Mouse (Mus musculus): ENCODE measurements around the gene Wwox.
A peak's percentile ranks its signal among the peaks of the same experiment; 100 is the strongest.

Wwox gene

GRCm38 (mm10) chr8:115058193-115058835 is 618.9 kb downstream of the Wwox start:
- no peak for DNase-seq

- no peak for DNase-seq
Measured at GRCm38 (mm10) chr8:115063623-115064022, 624.2 kb downstream of the Wwox start.

GRCm38 (mm10) chr8:115064691-115065090 is 625.2 kb downstream of the Wwox start:
- DNase-seq = no peak

GRCm38 (mm10) chr8:115065386-115065785 is 625.9 kb downstream of the Wwox start:
- no peak for DNase-seq

- DNase-seq = no peak
Measured at GRCm38 (mm10) chr8:115066550-115067058, 627.1 kb downstream of the Wwox start.

- no peak for DNase-seq
Measured at GRCm38 (mm10) chr8:115068723-115069122, 629.3 kb downstream of the Wwox start.

DNA sequence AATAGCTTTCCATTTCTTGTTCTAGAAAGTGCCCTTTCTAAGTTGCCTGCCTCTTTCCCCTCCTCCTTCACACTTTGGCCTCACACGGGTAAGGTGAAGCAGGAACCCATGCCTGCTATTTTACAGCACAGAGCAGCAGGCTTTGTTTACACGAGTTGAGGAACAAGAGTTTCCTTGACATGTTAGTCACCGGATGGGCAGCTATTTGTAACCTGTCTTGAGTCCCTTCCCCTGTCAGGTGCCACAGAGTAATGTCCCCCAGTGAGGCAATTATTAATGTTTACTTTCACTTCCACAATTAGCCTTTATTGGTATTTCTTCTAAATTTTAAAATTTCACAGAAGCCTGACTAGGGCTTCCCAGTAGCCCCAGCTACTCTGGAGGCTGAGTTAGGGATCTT is 630.8 kb downstream of the Wwox start:
- DNase-seq = no peak

- no peak for DNase-seq
Measured at GRCm38 (mm10) chr8:115071231-115071630, 631.8 kb downstream of the Wwox start.

DNA sequence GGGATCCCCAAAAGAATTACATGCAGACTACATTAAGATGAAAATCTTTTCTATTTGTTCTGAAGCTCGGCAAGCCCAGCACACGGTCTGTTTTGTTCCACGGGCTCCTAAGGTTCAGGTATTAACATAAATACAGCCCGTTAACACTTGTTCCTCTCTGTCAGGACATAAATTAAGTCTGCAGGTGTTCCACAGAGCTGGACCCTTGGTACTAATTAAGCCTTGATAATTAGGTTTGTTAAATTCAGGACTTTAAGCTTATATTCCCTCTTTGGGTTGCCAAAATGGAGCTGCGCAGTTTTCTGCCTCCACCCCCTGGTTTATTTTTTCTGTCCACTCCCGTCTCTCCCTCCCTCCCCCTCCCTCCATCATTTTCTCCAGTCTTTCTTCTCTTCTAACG is 638.8 kb downstream of the Wwox start:
- DNase-seq = no peak

DNA sequence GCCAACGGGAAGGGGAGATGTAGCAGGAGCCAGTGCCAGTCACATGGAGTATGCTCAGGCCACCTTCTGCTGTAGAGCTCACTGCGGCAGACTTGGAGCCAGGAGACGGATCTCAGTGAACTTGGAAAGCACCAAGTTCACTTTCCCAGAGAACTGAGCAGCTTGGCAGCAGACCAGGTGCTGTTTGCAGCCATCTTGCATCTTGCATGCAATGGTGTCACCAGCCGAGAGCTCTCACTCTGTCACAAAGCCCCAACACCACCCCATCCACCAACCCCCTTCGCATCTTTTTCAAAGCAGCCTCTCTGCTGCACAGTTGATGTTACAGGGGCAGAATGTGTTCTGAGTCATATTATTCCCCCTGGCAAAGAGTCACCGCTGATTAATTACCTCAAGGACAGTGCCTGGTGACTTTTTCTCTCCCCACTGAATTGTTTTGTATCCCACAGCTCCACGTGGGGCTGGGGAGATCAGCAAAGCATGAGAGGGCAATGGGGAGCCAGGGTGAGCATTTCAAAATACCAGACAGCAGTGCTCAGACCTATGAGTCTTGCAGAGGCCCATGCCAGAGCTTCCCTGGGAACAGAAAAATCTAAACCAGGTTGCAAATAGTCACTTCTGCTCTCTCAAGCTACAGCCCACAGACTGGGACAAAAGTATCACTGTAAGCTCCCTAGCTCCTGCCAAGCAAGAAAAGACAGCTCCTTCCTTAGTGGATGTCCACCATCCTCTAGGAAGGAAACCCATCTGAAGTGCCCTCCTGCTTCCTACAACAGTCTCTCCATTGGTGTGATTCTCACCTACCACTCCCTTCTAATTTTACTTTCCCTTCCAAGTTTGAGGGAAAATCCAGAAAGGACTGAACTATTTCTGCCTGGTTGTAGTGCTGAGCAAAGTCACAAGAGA is 642.1 kb downstream of the Wwox start:
- DNase-seq = no peak

DNA sequence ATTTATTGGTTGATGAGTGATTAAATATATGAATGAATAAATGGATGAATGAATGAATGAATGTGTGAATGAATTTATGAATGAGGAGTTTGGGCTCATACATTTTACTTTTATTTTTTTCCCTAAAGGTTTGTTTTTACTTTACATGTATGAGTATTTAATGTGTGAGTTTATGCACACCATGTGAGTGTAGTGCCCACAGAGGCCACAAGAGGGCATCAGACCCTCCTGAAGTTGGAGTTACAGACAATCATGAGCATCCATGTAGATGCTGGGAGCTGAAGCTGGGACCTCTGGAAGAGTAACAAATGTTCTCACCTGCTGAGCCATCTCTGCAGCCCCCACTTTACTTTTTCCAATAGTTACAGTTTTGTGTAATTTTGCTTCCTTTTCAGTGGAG is 648.7 kb downstream of the Wwox start:
- DNase-seq = no peak

DNA sequence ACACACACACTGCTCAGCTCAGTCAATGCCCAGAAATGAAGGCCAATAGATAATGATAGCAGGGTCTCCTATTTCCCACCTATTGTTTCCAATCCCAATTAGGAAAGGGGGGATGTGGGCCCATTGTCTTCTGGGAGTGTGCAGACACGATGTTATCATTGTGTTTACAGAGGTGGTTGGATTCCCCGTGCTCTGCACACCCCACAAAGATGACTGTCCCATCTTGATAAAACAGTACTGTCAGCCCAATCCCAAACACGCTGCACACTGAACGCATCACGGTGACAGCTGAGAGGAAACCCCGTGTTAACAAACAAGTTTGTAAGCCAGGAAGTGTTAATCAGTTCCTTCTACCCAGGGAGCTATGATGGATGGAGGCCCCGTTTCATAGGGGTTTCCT is 650.3 kb downstream of the Wwox start:
- no peak for DNase-seq

DNA sequence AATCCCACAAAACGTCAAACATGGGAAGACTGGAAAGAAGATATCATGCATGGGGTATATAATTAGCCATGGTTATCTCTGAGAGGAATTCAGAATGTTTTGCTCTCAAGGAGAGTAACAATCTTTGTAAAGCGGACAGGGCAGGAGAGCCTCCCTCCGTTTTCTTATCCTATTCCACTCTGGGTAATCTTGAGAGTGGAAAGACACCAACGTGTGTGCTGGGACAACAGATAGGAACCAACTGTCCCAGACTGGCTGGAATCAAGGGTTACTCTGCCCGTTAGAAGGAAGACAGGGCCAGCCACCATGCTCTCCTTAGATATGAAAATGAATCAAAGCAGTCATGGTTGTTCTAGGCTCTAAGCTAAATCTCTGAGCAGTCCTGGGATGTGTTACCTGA is 650.7 kb downstream of the Wwox start:
- no peak for DNase-seq

DNA sequence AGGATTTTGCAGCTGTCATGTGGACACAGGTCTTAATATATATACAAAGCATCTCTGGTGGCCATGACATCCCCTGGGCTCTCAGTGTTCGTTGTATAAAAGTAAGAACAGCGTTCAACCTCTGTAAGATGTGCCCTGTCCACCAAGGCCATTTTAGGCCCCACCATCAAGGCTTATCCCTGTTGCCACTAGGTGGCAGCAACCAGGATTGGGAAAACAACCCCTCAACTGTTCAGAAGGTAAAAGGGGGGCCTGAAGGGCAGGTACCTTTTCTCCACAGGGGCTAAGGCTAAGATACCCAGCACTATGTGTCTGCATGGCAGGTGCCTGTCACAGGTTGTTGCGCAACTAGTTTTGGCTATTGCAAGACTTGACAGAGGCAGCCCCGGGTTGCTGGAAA is 656.1 kb downstream of the Wwox start:
- DNase-seq = peak in 1 of 2 experiments; percentile 7

- DNase-seq = no peak
Measured at GRCm38 (mm10) chr8:115097988-115098562, 658.6 kb downstream of the Wwox start.

DNA sequence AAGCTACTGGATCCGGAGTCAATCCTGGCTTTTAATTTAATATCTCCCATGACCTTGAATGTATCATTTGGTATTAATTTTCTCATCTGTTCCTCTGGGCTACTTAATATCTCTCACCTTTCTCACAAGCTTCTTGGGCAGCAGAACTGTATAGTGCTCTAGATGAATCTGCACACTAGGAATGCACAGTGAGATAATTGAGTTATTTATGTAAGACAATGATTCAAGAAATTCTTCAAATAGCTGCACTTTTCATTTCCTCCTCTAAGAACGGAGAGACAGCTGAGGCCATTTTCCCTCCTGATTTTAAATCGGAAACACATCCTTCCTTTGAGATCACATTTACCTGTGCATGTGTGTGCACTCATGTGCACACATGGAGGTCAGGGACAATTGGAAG is 669.9 kb downstream of the Wwox start:
- DNase-seq = no peak

DNA sequence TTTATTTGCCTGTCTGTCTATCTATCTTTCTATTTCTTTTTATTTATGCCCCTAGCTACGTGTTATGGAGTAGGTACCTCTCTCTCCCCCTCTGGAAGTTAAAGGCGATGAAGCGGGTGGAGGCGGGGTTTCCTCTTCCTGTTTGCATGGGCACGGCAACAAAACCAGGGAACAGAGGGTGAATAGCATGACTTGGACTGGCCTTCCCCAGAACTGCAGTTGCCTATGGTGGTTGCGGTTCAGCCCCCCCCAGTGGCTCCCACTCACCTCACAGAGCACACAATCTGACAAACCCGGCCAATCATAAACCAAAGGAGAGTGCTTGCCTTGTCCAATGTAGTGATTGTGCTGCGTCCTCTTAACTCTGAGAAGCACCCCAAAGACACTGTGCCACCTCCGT is 671.0 kb downstream of the Wwox start:
- DNase-seq = no peak

- no peak for DNase-seq
Measured at GRCm38 (mm10) chr8:115112062-115112461, 672.6 kb downstream of the Wwox start.

GRCm38 (mm10) chr8:115114498-115114897 is 675.0 kb downstream of the Wwox start:
- no peak for DNase-seq

GRCm38 (mm10) chr8:115126081-115126480 is 686.6 kb downstream of the Wwox start:
- DNase-seq = no peak

- no peak for DNase-seq
Measured at GRCm38 (mm10) chr8:115126674-115127073, 687.2 kb downstream of the Wwox start.

DNA sequence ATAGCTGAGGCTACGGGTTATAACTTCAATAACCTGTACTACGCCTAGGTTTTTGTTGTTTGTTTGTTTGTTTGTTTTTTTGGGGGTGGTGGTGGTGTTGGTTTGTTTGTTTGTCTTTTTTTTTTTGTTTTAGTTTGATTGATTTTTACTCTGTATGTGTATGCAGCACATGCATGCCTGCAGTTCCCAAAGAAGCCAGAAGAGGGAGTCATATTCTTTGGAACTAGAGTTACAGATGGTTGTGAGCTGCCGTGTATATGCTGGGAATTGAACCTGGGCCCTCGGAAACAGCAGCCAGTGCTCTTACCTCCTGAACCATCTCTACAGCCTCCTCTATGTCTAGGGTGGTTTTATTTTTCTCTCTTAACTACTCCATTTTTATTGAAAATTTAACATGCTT is 689.9 kb downstream of the Wwox start:
- DNase-seq = no peak

DNA sequence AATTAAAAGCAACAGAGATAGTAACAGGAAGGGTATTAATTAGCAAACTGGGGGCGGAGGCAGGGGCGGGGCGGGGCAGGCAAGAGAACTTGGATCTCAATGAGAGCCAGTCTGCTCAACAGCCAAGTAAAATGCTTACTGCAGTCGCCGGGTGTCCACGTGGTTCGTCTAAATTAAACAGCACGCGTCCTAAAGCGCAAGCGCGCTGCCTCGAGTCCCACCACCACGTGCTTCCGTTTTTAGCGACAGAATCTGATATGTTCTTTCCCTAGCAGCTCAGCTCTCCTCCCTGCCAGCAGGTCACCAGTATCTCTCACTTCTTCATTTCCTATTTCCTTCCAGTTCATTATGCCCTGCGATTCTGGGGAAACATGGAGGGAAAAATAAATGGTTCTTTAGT is 693.7 kb downstream of the Wwox start:
- DNase-seq = no peak

DNA sequence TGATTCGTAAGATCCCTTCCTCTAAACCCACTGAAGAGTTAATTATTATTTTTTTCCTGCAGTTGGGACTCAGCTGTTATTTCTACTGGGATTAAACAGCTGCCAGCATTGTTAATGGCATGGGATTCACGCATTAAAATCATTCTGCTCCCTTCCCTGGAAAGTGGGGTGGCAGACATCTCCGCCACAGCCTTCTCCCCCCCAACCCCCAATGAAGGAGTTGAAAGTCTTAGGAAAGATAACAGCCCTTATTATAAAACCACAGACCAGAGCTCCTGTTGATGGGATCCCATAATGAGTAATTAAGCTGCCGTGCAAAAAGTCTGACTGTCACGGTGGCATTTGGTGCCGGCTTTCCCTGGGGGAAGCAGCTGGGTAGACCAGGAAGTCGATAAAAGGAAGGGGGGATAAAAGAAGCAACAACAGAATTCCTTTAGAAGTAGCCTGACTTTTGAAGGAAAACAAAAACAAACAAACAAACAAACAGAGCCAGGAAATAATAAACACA is 694.3 kb downstream of the Wwox start:
- no peak for DNase-seq
